Mouse (Mus musculus): ENCODE results near the gene Celf1.
"Not testable (repeated sequence)": the region's sequence is repeated elsewhere in the genome, so short reads cannot be mapped to it uniquely, and the experiment has no call there.

The Celf1 gene

GRCm38 (mm10) chr2:90941744-90942143, 1.6 kb downstream of the Celf1 start:
- DNase-seq = no peak

GRCm38 (mm10) chr2:90950149-90950548, 10.0 kb downstream of the Celf1 start:
- DNase-seq = no peak

- DNase-seq = no peak
Observed at GRCm38 (mm10) chr2:90950582-90951194, 10.5 kb downstream of the Celf1 start.

GRCm38 (mm10) chr2:90953461-90953860, 13.3 kb downstream of the Celf1 start:
- DNase-seq = no peak

GRCm38 (mm10) chr2:90956053-90956452, 15.9 kb downstream of the Celf1 start:
- no peak for DNase-seq

GRCm38 (mm10) chr2:90958856-90959255, 18.7 kb downstream of the Celf1 start:
- DNase-seq = no peak

- no peak for DNase-seq
Observed at GRCm38 (mm10) chr2:90960012-90960411, 19.8 kb downstream of the Celf1 start.

- DNase-seq = peak; percentile 64
Observed at GRCm38 (mm10) chr2:90963304-90963703, 23.1 kb downstream of the Celf1 start.

GRCm38 (mm10) chr2:90964811-90965465, 24.8 kb downstream of the Celf1 start:
- DNase-seq = peak; percentile 59

GRCm38 (mm10) chr2:90965466-90966080, 25.4 kb downstream of the Celf1 start:
- DNase-seq = no peak

GRCm38 (mm10) chr2:90970606-90971005, 30.4 kb downstream of the Celf1 start:
- DNase-seq = peak; percentile 76

- peak; percentile 46 for DNase-seq
Observed at GRCm38 (mm10) chr2:90974101-90974500, 33.9 kb downstream of the Celf1 start.

GRCm38 (mm10) chr2:90975181-90975835, 35.1 kb downstream of the Celf1 start:
- DNase-seq = no peak

- DNase-seq = no peak
Observed at GRCm38 (mm10) chr2:90976590-90976989, 36.4 kb downstream of the Celf1 start.

- peak; percentile 55 for DNase-seq
Observed at GRCm38 (mm10) chr2:90977291-90977690, 37.1 kb downstream of the Celf1 start.

- no peak for DNase-seq
Observed at GRCm38 (mm10) chr2:90986055-90986454, 45.9 kb downstream of the Celf1 start.

- DNase-seq = peak; percentile 35
Observed at GRCm38 (mm10) chr2:91008536-91008935, 68.4 kb downstream of the Celf1 start.

- DNase-seq = no peak
Observed at GRCm38 (mm10) chr2:91013881-91014280, 73.7 kb downstream of the Celf1 start.

GRCm38 (mm10) chr2:91015386-91015785, 75.2 kb downstream of the Celf1 start:
- DNase-seq = peak; percentile 70

- DNase-seq = peak; percentile 46
Observed at GRCm38 (mm10) chr2:91018061-91018788, 78.0 kb downstream of the Celf1 start.

GRCm38 (mm10) chr2:91019911-91020310, 79.7 kb downstream of the Celf1 start:
- DNase-seq = no peak

- not testable (repeated sequence) for DNase-seq
Observed at GRCm38 (mm10) chr2:91022266-91022665, 82.1 kb downstream of the Celf1 start.

- DNase-seq = no peak
Observed at GRCm38 (mm10) chr2:91023131-91023530, 82.9 kb downstream of the Celf1 start.

Data from cerebellum, adult 8-10 months (tissue).